Mouse (Mus musculus): ENCODE measurements around the gene Rbm15b.

Gene Rbm15b

GRCm38 (mm10) chr9:106886828-106887702 is at the start of gene Rbm15b:
Gene Rbm15b (minus strand): TSS chr9:106887428.
- Histone ChIP-seq H3K36me3 (ENCODE audit: control insufficient read depth, insufficient read depth, low read length, poor library complexity, severe bottlenecking) (peaks cover 6% of the 10 kb centered on the region), H3K27me3 (ENCODE audit: control insufficient read depth, insufficient read depth, low read length, poor library complexity, severe bottlenecking) (no peaks in the 10 kb centered on the region)
- peak; percentile 99 for DNase-seq (ENCODE audit: low read depth, low spot score)

GRCm38 (mm10) chr9:106934998-106935397 is 47.8 kb upstream of the Rbm15b start:
- Histone ChIP-seq H3K36me3 (ENCODE audit: control insufficient read depth, insufficient read depth, low read length, poor library complexity, severe bottlenecking) (no peaks in the 10 kb centered on the region), H3K27me3 (ENCODE audit: control insufficient read depth, insufficient read depth, low read length, poor library complexity, severe bottlenecking) (no peaks in the 10 kb centered on the region; the same call in 1 of the 2 replicates)
- no peak for DNase-seq (ENCODE audit: low read depth, low spot score)

- no peaks in the 10 kb centered on the region for H3K27me3 ChIP-seq (ENCODE audit: control insufficient read depth, insufficient read depth, low read length, poor library complexity, severe bottlenecking)
- no peak for DNase-seq (ENCODE audit: low read depth, low spot score)
- H3K36me3 ChIP-seq (ENCODE audit: control insufficient read depth, insufficient read depth, low read length, poor library complexity, severe bottlenecking): no peaks in the 10 kb centered on the region
Observed at GRCm38 (mm10) chr9:106914878-106915277, 27.6 kb upstream of the Rbm15b start.

GRCm38 (mm10) chr9:106913759-106914158 is 26.5 kb upstream of the Rbm15b start:
- Histone ChIP-seq H3K36me3 (ENCODE audit: control insufficient read depth, insufficient read depth, low read length, poor library complexity, severe bottlenecking) (no peaks in the 10 kb centered on the region), H3K27me3 (ENCODE audit: control insufficient read depth, insufficient read depth, low read length, poor library complexity, severe bottlenecking) (no peaks in the 10 kb centered on the region)
- peak; percentile 33 for DNase-seq (ENCODE audit: low read depth, low spot score)

GRCm38 (mm10) chr9:106911624-106912023 is 24.4 kb upstream of the Rbm15b start:
- DNase-seq (ENCODE audit: low read depth, low spot score): no peak
- H3K36me3 ChIP-seq (ENCODE audit: control insufficient read depth, insufficient read depth, low read length, poor library complexity, severe bottlenecking): no peaks in the 10 kb centered on the region
- H3K27me3 ChIP-seq (ENCODE audit: control insufficient read depth, insufficient read depth, low read length, poor library complexity, severe bottlenecking): no peaks in the 10 kb centered on the region

- H3K27me3 ChIP-seq (ENCODE audit: control insufficient read depth, insufficient read depth, low read length, poor library complexity, severe bottlenecking): no peaks in the 10 kb centered on the region
- no peak for DNase-seq (ENCODE audit: low read depth, low spot score)
- H3K36me3 ChIP-seq (ENCODE audit: control insufficient read depth, insufficient read depth, low read length, poor library complexity, severe bottlenecking): no peaks in the 10 kb centered on the region
Observed at GRCm38 (mm10) chr9:106908715-106909114, 21.5 kb upstream of the Rbm15b start.

- H3K27me3 ChIP-seq (ENCODE audit: control insufficient read depth, insufficient read depth, low read length, poor library complexity, severe bottlenecking): no peaks in the 10 kb centered on the region
- no peak for DNase-seq (ENCODE audit: low read depth, low spot score)
Observed at GRCm38 (mm10) chr9:106908174-106908573, 20.9 kb upstream of the Rbm15b start.

GRCm38 (mm10) chr9:106906597-106906996 is 19.4 kb upstream of the Rbm15b start:
- no peak for DNase-seq (ENCODE audit: low read depth, low spot score)
- Histone ChIP-seq H3K36me3 (ENCODE audit: control insufficient read depth, insufficient read depth, low read length, poor library complexity, severe bottlenecking) (no peaks in the 10 kb centered on the region), H3K27me3 (ENCODE audit: control insufficient read depth, insufficient read depth, low read length, poor library complexity, severe bottlenecking) (no peaks in the 10 kb centered on the region)

More at GRCm38 (mm10) chr9:106908174-106908573, 20.9 kb upstream of the Rbm15b start:
- no peaks in the 10 kb centered on the region for H3K36me3 ChIP-seq (ENCODE audit: control insufficient read depth, insufficient read depth, low read length, poor library complexity, severe bottlenecking)

- peak; percentile 71 for DNase-seq (ENCODE audit: low read depth, low spot score)
- Histone ChIP-seq H3K36me3 (ENCODE audit: control insufficient read depth, insufficient read depth, low read length, poor library complexity, severe bottlenecking) (no peaks in the 10 kb centered on the region), H3K27me3 (ENCODE audit: control insufficient read depth, insufficient read depth, low read length, poor library complexity, severe bottlenecking) (no peaks in the 10 kb centered on the region)
Observed at GRCm38 (mm10) chr9:106903791-106904134, 16.5 kb upstream of the Rbm15b start.

- no peak for DNase-seq (ENCODE audit: low read depth, low spot score)
- H3K27me3 ChIP-seq (ENCODE audit: control insufficient read depth, insufficient read depth, low read length, poor library complexity, severe bottlenecking): no peaks in the 10 kb centered on the region
- no peaks in the 10 kb centered on the region for H3K36me3 ChIP-seq (ENCODE audit: control insufficient read depth, insufficient read depth, low read length, poor library complexity, severe bottlenecking)
Observed at GRCm38 (mm10) chr9:106903099-106903790, 16.0 kb upstream of the Rbm15b start.

GRCm38 (mm10) chr9:106901596-106901995 is 14.4 kb upstream of the Rbm15b start:
- H3K27me3 ChIP-seq (ENCODE audit: control insufficient read depth, insufficient read depth, low read length, poor library complexity, severe bottlenecking): no peaks in the 10 kb centered on the region
- H3K36me3 ChIP-seq (ENCODE audit: control insufficient read depth, insufficient read depth, low read length, poor library complexity, severe bottlenecking): no peaks in the 10 kb centered on the region
- no peak for DNase-seq (ENCODE audit: low read depth, low spot score)

GRCm38 (mm10) chr9:106898901-106899300 is 11.7 kb upstream of the Rbm15b start:
- DNase-seq (ENCODE audit: low read depth, low spot score): no peak
- Histone ChIP-seq H3K36me3 (ENCODE audit: control insufficient read depth, insufficient read depth, low read length, poor library complexity, severe bottlenecking) (no peaks in the 10 kb centered on the region), H3K27me3 (ENCODE audit: control insufficient read depth, insufficient read depth, low read length, poor library complexity, severe bottlenecking) (no peaks in the 10 kb centered on the region)

GRCm38 (mm10) chr9:106893327-106893726 is 6.1 kb upstream of the Rbm15b start:
- Histone ChIP-seq H3K27me3 (ENCODE audit: control insufficient read depth, insufficient read depth, low read length, poor library complexity, severe bottlenecking) (no peaks in the 10 kb centered on the region), H3K36me3 (ENCODE audit: control insufficient read depth, insufficient read depth, low read length, poor library complexity, severe bottlenecking) (peaks cover 3% of the 10 kb centered on the region)
- DNase-seq (ENCODE audit: low read depth, low spot score): no peak

GRCm38 (mm10) chr9:106892552-106892875 is 5.3 kb upstream of the Rbm15b start:
- H3K27me3 ChIP-seq (ENCODE audit: control insufficient read depth, insufficient read depth, low read length, poor library complexity, severe bottlenecking): no peaks in the 10 kb centered on the region
- DNase-seq (ENCODE audit: low read depth, low spot score): no peak
- peaks cover 3% of the 10 kb centered on the region for H3K36me3 ChIP-seq (ENCODE audit: control insufficient read depth, insufficient read depth, low read length, poor library complexity, severe bottlenecking)

- Histone ChIP-seq H3K27me3 (ENCODE audit: control insufficient read depth, insufficient read depth, low read length, poor library complexity, severe bottlenecking) (no peaks in the 10 kb centered on the region), H3K36me3 (ENCODE audit: control insufficient read depth, insufficient read depth, low read length, poor library complexity, severe bottlenecking) (peaks cover 3% of the 10 kb centered on the region)
- DNase-seq (ENCODE audit: low read depth, low spot score): peak; percentile 98
Observed at GRCm38 (mm10) chr9:106891829-106892551, 4.8 kb upstream of the Rbm15b start, which contains the start of gene Manf. Gene Manf (minus strand): TSS chr9:106891979.
